Mouse (Mus musculus) cerebellum, postnatal 10 days (tissue): ENCODE measurements around the gene Ankrd13a.
A peak's percentile ranks its signal among the peaks of the same experiment; 100 is the strongest.

Experiments used
- DNase-seq, 2 experiments: peaks; one replicate each; pipeline ENCODE4 v3.0.0; 2021; ENCODE audit warnings: mixed read lengths in 2 of 2

Ankrd13a gene

GRCm38 (mm10) chr5:114767185-114767584 is 7.3 kb upstream of the Ankrd13a start:
- DNase-seq, result peak; percentile 36 to 45

- peak in 1 of 2 experiments; percentile 29 for DNase-seq
These were observed 4.7 kb upstream of the Ankrd13a start for GRCm38 (mm10) chr5:114769786-114770185.

- DNase-seq, result no peak
These were observed 2.7 kb upstream of the Ankrd13a start for GRCm38 (mm10) chr5:114771796-114772195.

- DNase-seq, result peak; percentile 73 to 80
These were observed 1.8 kb upstream of the Ankrd13a start for GRCm38 (mm10) chr5:114772456-114773203.

GRCm38 (mm10) chr5:114773211-114773710 is 1.2 kb upstream of the Ankrd13a start:
- peak; percentile 99 for DNase-seq

GRCm38 (mm10) chr5:114773780-114774179 is 697 bp upstream of the Ankrd13a start:
- DNase-seq, result peak in 1 of 2 experiments; percentile 58

GRCm38 (mm10) chr5:114775056-114775979 is 841 bp downstream of the Ankrd13a start, which contains the start of gene Git2:
Gene Git2, minus strand, starts transcription at chr5:114775517.
- peak; percentile 44 to 55 for DNase-seq

- peak; percentile 44 to 55 for DNase-seq
These were observed 1.7 kb downstream of the Ankrd13a start for GRCm38 (mm10) chr5:114776174-114776573.

- DNase-seq, result peak in 1 of 2 experiments; percentile 50
These were observed 5.5 kb downstream of the Ankrd13a start for GRCm38 (mm10) chr5:114779956-114780489.

GRCm38 (mm10) chr5:114780912-114781311 is 6.4 kb downstream of the Ankrd13a start:
- DNase-seq, result no peak

- no peak for DNase-seq
These were observed 8.5 kb downstream of the Ankrd13a start for GRCm38 (mm10) chr5:114782991-114783390.

- DNase-seq, result no peak
These were observed 9.1 kb downstream of the Ankrd13a start for GRCm38 (mm10) chr5:114783405-114784163.

GRCm38 (mm10) chr5:114784622-114785165 is 10.2 kb downstream of the Ankrd13a start:
- no peak for DNase-seq

- no peak for DNase-seq
These were observed 10.7 kb downstream of the Ankrd13a start for GRCm38 (mm10) chr5:114785196-114785595.

- peak; percentile 47 to 53 for DNase-seq
These were observed 18.8 kb downstream of the Ankrd13a start for GRCm38 (mm10) chr5:114793317-114793716.

GRCm38 (mm10) chr5:114794609-114795008 is 20.1 kb downstream of the Ankrd13a start:
- DNase-seq, result peak; percentile 77 to 80

- DNase-seq, result peak; percentile 87 to 89
These were observed 20.8 kb downstream of the Ankrd13a start for GRCm38 (mm10) chr5:114795231-114795630.

GRCm38 (mm10) chr5:114795653-114796052 is 21.2 kb downstream of the Ankrd13a start:
- no peak for DNase-seq

- peak; percentile 70 to 75 for DNase-seq
These were observed 22.0 kb downstream of the Ankrd13a start for GRCm38 (mm10) chr5:114796299-114797012.

GRCm38 (mm10) chr5:114797253-114797652 is 22.8 kb downstream of the Ankrd13a start:
- peak in 1 of 2 experiments; percentile 33 for DNase-seq

GRCm38 (mm10) chr5:114799848-114800247 is 25.4 kb downstream of the Ankrd13a start:
- DNase-seq, result no peak
